9 mouse cellular contexts compared by ENCODE assay signal in the genomic region with DNA sequence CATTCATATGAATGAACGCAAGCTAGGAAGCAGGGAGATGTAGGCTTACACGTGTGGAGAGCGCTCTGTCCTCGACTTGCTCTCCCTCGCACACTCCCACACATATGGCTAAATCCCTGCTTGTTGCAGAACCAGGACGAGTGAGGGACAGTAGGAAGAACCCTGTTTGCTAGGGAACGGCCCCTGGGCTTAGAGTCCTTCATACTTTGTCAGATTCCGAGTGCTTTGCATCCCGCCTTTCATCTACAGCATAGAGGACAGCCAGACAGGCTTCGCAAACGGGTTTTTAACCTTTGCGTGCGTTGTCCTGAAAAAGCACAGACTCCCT. TPM values are rescaled to one million over a fixed set of nuclear protein-coding genes. Genes with fewer than 3 reads are reported as not detected.
DNase-seq lines count a peak whose midpoint lies in the region; ATAC-seq and TF ChIP-seq lines count a peak whose summit lies in the region.
"Had no signal": no experiment of that assay in that cellular context is flagged by ENCODE, and none has a peak within 500 bp of the region (broad histone marks: within the 10 kb centered on the region; RNA-seq: fewer than 3 reads in every experiment).

TSS of gene Gabra1 (minus strand) at position 106 of the 328 bp plus-strand sequence.

- H3K9ac ChIP-seq in neural tube, embryonic 13.5 days: peak within 1 kb of the TSS; percentile 78

- no peaks in the 10 kb centered on the region for H3K4me1 ChIP-seq in kidney, adult 2 months (ENCODE audit: control insufficient read depth, insufficient read depth, low read length)
- peaks cover 14% of the 10 kb centered on the region for H3K4me1 ChIP-seq in neural tube, embryonic 13.5 days (replicated peaks)

- 2% methylated on average over 13 of the region's 13 CpGs for WGBS in kidney, adult 2 months
- under 1% methylated on average over 13 of the region's 13 CpGs for WGBS in neural tube, embryonic 13.5 days

- intact Hi-C loops in left cerebral cortex, postnatal 4 days (cut with DNase I): loop anchor here (10.0 kb wide), 1 partner anchor 1162 kb away; no protein-coding TSS in a partner anchor

- ATAC-seq in neural tube, embryonic 13.5 days (ENCODE audit: low read depth): peak; percentile 92
- ATAC-seq: Patski had no signal

- no peaks in the 10 kb centered on the region for H3K27me3 ChIP-seq in kidney, adult 2 months (replicated peaks; ENCODE audit: control insufficient read depth, insufficient read depth, low read length)
- H3K27me3 ChIP-seq in neural tube, embryonic 13.5 days: peaks cover 12% of the 10 kb centered on the region

- no peaks in the 10 kb centered on the region for H3K36me3 ChIP-seq in kidney, adult 2 months (ENCODE audit: control insufficient read depth, insufficient read depth, low read length)
- H3K36me3 ChIP-seq in neural tube, embryonic 13.5 days: no peaks in the 10 kb centered on the region

- H3K4me3 ChIP-seq in kidney, adult 2 months (ENCODE audit: insufficient read depth, low read depth, low read length): peak within 1 kb of the TSS; percentile 13; the same call in 1 of the 2 replicates
- peak within 1 kb of the TSS; percentile 59 for H3K4me3 ChIP-seq in neural tube, embryonic 13.5 days

- peak within 1 kb of the TSS; percentile 66 for H3K4me2 ChIP-seq in neural tube, embryonic 13.5 days

- H3K9me3 ChIP-seq in neural tube, embryonic 13.5 days: no peaks in the 10 kb centered on the region

- TF ChIP-seq POLR2A in kidney, adult 2 months (IDR thresholded peaks at IDR 0.05; ENCODE audit: low read depth, low read length): no peak

- H3K27ac ChIP-seq in kidney, adult 2 months (ENCODE audit: insufficient read depth, low read depth, low read length): no peak within 1 kb of the TSS
- H3K27ac ChIP-seq in neural tube, embryonic 13.5 days (replicated peaks): peak within 1 kb of the TSS; percentile 50; the same call in 1 of the 2 replicates

- no peak for DNase-seq in kidney, adult 2 months
- no peak for DNase-seq in kidney, adult 18-20 months
- peak; percentile 60 for DNase-seq in cerebellum, adult 8-10 months
- peak; percentile 21 to 26 for DNase-seq in frontal cortex, postnatal 25 days (ENCODE audit: low spot score in 2 of 2)
- peak; percentile 11 for DNase-seq in left cerebral cortex, postnatal 4 days
- no peak for DNase-seq in thymus, postnatal 4 days
- DNase-seq in adrenal gland, postnatal 36 days: no peak

- TF ChIP-seq CTCF in kidney, adult 2 months (conservative IDR thresholded peaks at IDR 0.05; ENCODE audit: insufficient read depth, insufficient read length, low read depth, low read length): no peak

RNA-seq across cellular contexts. Expression of gene Gabra1, which starts in this region (rescaled TPM):
- polyA plus RNA-seq in kidney, adult 2 months (2012; rRNA removed): 0.14 TPM in 1 of 2 replicates, not detected in the other
- total RNA-seq in left cerebral cortex, postnatal 4 days (2021): 10 to 100 TPM; 88.8 to 93.8 TPM
- polyA plus RNA-seq in neural tube, embryonic 13.5 days (2015; fragmentation: Nextera tagmentation; extraction: Ambion mirVana): 2.8 and 3.0 TPM in 2 replicates
- under 1 TPM in 1 of 2 experiments, not detected in 1; 0.33 TPM for total RNA-seq in adrenal gland, postnatal 36 days (2021)
- polyA plus RNA-seq: Patski had no signal

Comparison
In these comparisons a context has a peak if more than half of its experiments do, and no peak if none do; other contexts are left out.
1. RNA of gene Gabra1 (total RNA-seq): 88.8 to 93.8 TPM in left cerebral cortex, postnatal 4 days; 0.33 TPM in adrenal gland, postnatal 36 days; every median in the first group is over 10 times any median in the second.
2. DNase-seq: peak in cerebellum, adult 8-10 months (single experiment), frontal cortex, postnatal 25 days (2 of 2) and left cerebral cortex, postnatal 4 days (single experiment); none in kidney, adult 2 months (single experiment), kidney, adult 18-20 months (single experiment), thymus, postnatal 4 days (single experiment) and adrenal gland, postnatal 36 days (0 of 2).